In genomic region chr6:115076781-115077575, GRCm38 (mm10) we compare ENCODE assay signal across 18 mouse cellular contexts. TPM values are rescaled to one million over a fixed set of nuclear protein-coding genes. Genes with fewer than 3 reads are reported as not detected.
A peak's percentile ranks its signal among the peaks of the same experiment; 100 is the strongest.
DNase-seq lines count a peak whose midpoint lies in the region; ATAC-seq and TF ChIP-seq lines count a peak whose summit lies in the region.
"Had no signal": no experiment of that assay in that cellular context is flagged by ENCODE, and none has a peak within 500 bp of the region (broad histone marks: within the 10 kb centered on the region; RNA-seq: fewer than 3 reads in every experiment).

No protein-coding gene starts in this region.

- peak; percentile 45 for DNase-seq in cerebellum, adult 11-12 months
- no peak for DNase-seq in cerebellum, adult 8-10 months
- DNase-seq in lung, adult 18-20 months: peak; percentile 18 to 26
- DNase-seq in lung, adult 2 months: no peak
- peak; percentile 20 to 41 for DNase-seq in cerebellum, postnatal 36 days
- peak; percentile 60 for DNase-seq in lung, postnatal 36 days
- DNase-seq in forebrain, embryonic 11.5 days (ENCODE audit: low spot score): no peak
- DNase-seq in layer of hippocampus, adult 8-10 months (ENCODE audit: low spot score in 2 of 2): no peak
- DNase-seq: adrenal gland, postnatal 36 days; heart, postnatal 4 days; liver; liver, postnatal 0 days; thymus, postnatal 36 days had no signal

- WGBS in lung, adult 2 months: 40% methylated on average over 9 of the region's 9 CpGs
- WGBS in forebrain, embryonic 11.5 days: 50% methylated on average over 9 of the region's 9 CpGs

- no peaks in the 10 kb centered on the region for H3K36me3 ChIP-seq in forebrain, embryonic 11.5 days (ENCODE audit: control insufficient read depth, insufficient read depth, low read length)
- H3K36me3 ChIP-seq: heart, embryonic 13.5 days; midbrain, embryonic 12.5 days had no signal

- no peaks in the 10 kb centered on the region for H3K27me3 ChIP-seq in forebrain, embryonic 11.5 days (ENCODE audit: control insufficient read depth, insufficient read depth, low read length)
- H3K27me3 ChIP-seq: heart, embryonic 13.5 days; midbrain, embryonic 12.5 days had no signal

- no peaks in the 10 kb centered on the region for H3K9me3 ChIP-seq in forebrain, embryonic 11.5 days (ENCODE audit: control insufficient read depth, low read length)
- H3K9me3 ChIP-seq: heart, embryonic 13.5 days; midbrain, embryonic 12.5 days had no signal

- no peaks in the 10 kb centered on the region for H3K4me1 ChIP-seq in lung, adult 2 months (ENCODE audit: control insufficient read depth, insufficient read depth, low read length)
- no peaks in the 10 kb centered on the region for H3K4me1 ChIP-seq in forebrain, embryonic 11.5 days (replicated peaks; ENCODE audit: control insufficient read depth, insufficient read depth, low read length)
- H3K4me1 ChIP-seq: heart, embryonic 13.5 days; midbrain, embryonic 12.5 days had no signal

- ATAC-seq in forebrain, embryonic 11.5 days (replicated peaks; ENCODE audit: low FRiP score): no peak
- ATAC-seq: forebrain, embryonic 14.5 days; inflammation-experienced regulatory T-cells, adult 6 months; liver, postnatal 0 days; Patski had no signal

- no peak overlapping the region for H3K9ac ChIP-seq in forebrain, embryonic 11.5 days (ENCODE audit: low read length)
- H3K9ac ChIP-seq: heart, embryonic 13.5 days; liver, postnatal 0 days; midbrain, embryonic 12.5 days had no signal

- no peak overlapping the region for H3K4me3 ChIP-seq in lung, adult 2 months (replicated peaks; ENCODE audit: extremely low read depth, low read depth, low read length)
- H3K4me3 ChIP-seq in forebrain, embryonic 11.5 days (ENCODE audit: low read depth, low read length): no peak overlapping the region
- H3K4me3 ChIP-seq: heart, embryonic 13.5 days; midbrain, embryonic 12.5 days had no signal

- H3K4me2 ChIP-seq in forebrain, embryonic 11.5 days (ENCODE audit: low read depth, low read length, severe bottlenecking): no peak overlapping the region
- H3K4me2 ChIP-seq: heart, embryonic 13.5 days; midbrain, embryonic 12.5 days had no signal

- TF ChIP-seq CTCF in lung, adult 2 months (IDR thresholded peaks at IDR 0.05; ENCODE audit: insufficient read depth, low read length): no peak

- no peak overlapping the region for H3K27ac ChIP-seq in forebrain, embryonic 11.5 days (ENCODE audit: low read depth, low read length)
- H3K27ac ChIP-seq: heart, embryonic 13.5 days; midbrain, embryonic 12.5 days had no signal

- TF ChIP-seq POLR2A in lung, adult 2 months (IDR thresholded peaks at IDR 0.05; ENCODE audit: borderline replicate concordance, extremely low read depth, low read depth, low read length): no peak

RNA-seq across cellular contexts. Expression of gene Tamm41, which starts 39.3 kb away (rescaled TPM):
- polyA plus RNA-seq in lung, adult 2 months (2012; rRNA removed): 18.3 and 19.1 TPM in 2 replicates
- polyA plus RNA-seq in forebrain, embryonic 11.5 days (2014; fragmentation: Nextera tagmentation; extraction: Ambion mirVana): 79.0 and 84.6 TPM in 2 replicates
- 10 to 100 TPM; 16.0 to 22.9 (median 22.3) TPM for total RNA-seq in layer of hippocampus, adult 8-10 months (2022)

RNA-seq across cellular contexts. Expression of gene Syn2, which starts 57.7 kb away (rescaled TPM):
- 11.5 and 13.2 TPM in 2 replicates for polyA plus RNA-seq in lung, adult 2 months (2012; rRNA removed)
- polyA plus RNA-seq in forebrain, embryonic 11.5 days (2014; fragmentation: Nextera tagmentation; extraction: Ambion mirVana): 1.7 TPM in 2 replicates
- total RNA-seq in layer of hippocampus, adult 8-10 months (2022): 100 to 1,000 TPM; 513 to 623 (median 572) TPM
- polyA plus RNA-seq: inflammation-experienced regulatory T-cells, adult 6 months had no signal

Comparison
In these comparisons a context has a peak if more than half of its experiments do, and no peak if none do; other contexts are left out.
1. DNase-seq: peak in cerebellum, adult 11-12 months (single experiment), lung, adult 18-20 months (2 of 2), cerebellum, postnatal 36 days (2 of 2) and lung, postnatal 36 days (single experiment); none in cerebellum, adult 8-10 months (single experiment), lung, adult 2 months (single experiment), forebrain, embryonic 11.5 days (single experiment) and layer of hippocampus, adult 8-10 months (0 of 2).